Mouse (Mus musculus) left cerebral cortex, postnatal 4 days (tissue): ENCODE measurements around the gene Elavl4. TPM values are rescaled to one million over a fixed set of nuclear protein-coding genes. Genes with fewer than 3 reads are reported as not detected.

Source experiments
- DNase-seq: peaks from one replicate; pipeline ENCODE4 v3.0.0-alpha.2; 2022
- intact Hi-C: fragments of 180-260 bp; cut with DNase I; formaldehyde crosslinking; loops from one replicate; pipeline ENCODE4 v1.15.1; 2025
- total RNA-seq, 2 experiments: library from RNA; stranded (reverse); gene quantifications; 2 replicates each; pipeline ENCODE4 v1.2.3; 2021

Elavl4 gene
- 100 to 1,000 TPM; 113 to 116 TPM for total RNA-seq

DNA sequence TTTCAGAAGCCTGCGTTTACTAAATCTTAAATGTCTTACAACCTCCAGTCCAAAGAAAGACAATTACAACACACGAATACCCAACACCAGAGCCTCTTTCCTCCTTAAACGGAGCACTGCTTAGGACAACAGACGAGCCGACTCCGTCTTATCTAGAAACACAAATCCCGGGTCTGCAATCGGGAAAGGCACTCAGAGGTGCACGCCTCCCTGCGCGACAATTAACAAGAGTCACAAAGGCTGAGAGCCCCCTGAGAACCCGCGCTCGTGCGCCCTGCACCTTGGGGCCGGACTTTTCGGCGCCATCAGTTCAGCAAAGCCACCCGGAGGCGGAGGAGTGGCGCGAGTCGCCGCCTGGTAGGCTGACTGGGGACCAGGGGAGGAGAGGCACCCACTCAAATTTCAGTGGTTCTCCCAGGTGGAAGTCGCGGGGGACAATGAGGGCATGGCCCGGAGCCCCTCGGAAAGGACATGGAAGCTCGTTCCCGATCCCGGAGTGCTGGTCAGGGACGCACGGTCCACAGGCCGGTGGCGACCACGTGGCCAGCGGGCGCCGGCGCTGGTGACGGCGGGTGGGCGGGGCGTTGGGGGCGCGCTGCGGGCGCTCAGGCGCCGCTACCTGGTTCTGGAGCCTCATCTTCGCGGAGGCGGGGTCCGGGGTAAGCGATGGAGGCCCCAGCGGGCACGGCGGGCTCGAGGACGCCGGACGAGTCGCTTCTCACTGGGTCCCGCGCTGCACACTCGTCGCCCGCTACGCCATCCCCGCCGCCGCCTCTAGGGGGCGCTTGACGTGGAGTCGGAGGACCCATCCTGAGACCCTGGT is at the start of gene Elavl4:
Elavl4 (minus strand) TSS at position 732 of the 823 bp plus-strand sequence.
- intact Hi-C loops = no loop called here

DNA sequence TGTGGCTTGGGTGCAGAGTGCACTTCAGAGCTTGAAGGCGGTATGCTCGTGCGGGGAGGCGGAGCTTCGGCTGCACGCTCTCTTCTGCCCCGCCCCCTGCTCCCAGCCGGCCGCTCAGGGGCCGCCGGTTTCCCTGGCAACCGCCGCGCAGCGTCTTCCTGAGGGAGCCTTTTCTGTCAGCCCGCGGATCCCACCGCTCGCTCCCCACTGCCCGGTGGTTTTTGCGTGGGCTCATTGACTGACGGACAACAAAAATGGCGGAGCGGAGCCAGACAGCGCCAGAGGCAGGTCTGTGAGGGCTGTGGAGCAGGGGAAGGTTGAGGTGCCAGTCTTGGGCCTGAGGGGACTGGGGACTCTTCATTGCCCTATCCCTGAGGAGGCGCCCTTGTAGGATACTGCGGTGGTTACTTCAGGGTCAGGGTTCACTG is 45.9 kb upstream of the Elavl4 start, which contains the start of gene Agbl4:
Agbl4 (plus strand) TSS at position 44 of the 428 bp plus-strand sequence.
- intact Hi-C loops = no loop called here
- peak; percentile 79 for DNase-seq

More for the DNA sequence above, at the start of gene Elavl4:
- DNase-seq = peak; percentile 92

DNA sequence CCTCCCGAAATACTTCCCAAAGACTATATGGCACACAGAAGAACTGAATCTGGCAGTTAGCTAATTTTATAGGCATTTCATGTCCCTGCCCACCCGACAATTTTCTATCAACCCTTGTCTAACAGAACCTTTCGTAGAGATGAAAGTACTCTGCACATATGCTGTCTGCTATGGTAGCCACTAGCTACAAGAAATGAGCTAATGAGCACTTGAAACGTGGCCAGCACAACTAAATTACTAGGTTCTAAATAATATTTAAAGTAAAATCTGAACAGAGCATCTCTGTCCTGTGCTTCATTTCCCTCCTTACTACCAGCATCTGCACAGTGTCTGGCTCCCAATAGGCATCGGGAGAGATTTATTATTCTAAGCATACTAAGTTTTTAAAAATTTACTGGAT is 44.5 kb upstream of the Elavl4 start:
- no peak for DNase-seq
- intact Hi-C loops = no loop called here

DNA sequence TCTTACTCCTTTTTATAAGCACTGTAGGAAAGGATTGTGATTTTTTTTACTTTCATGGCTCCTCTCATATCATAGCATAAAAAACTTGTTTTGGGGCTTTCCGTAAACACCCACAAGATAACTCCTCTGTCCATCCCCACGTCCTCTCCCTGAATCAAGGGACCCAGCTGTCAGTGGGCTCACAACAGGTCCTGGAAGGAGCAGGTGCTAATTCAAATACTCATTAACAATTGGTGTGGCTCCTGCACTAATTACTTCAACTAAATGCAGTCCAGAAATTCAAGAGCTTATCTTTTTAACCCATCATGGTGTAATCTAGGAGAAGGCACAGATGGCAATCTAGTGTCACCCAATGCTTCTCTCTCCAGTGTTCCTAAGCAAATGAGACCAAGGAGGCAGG is 8.9 kb upstream of the Elavl4 start:
- intact Hi-C loops = no loop called here

DNA sequence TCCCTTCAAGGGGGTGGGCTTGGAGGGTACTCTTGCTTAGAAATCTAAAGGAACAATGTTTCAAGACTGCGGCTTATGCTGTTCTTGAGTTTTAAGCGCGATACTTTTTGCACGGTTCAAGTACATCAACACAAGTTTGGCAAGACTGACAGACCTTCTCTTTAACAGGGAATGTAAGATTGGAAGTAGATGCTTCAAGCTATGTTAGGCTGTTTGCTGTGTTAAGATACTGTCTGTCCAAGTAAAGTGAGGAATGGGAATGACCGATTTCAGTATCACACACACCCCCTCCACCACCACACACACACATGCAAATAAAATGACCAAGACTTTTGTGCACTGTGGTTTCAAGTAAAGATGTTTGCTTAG is 276 bp upstream of the Elavl4 start:
- no peak for DNase-seq
- intact Hi-C loops = no loop called here

More for the DNA sequence above, 8.9 kb upstream of the Elavl4 start:
- peak; percentile 12 for DNase-seq

DNA sequence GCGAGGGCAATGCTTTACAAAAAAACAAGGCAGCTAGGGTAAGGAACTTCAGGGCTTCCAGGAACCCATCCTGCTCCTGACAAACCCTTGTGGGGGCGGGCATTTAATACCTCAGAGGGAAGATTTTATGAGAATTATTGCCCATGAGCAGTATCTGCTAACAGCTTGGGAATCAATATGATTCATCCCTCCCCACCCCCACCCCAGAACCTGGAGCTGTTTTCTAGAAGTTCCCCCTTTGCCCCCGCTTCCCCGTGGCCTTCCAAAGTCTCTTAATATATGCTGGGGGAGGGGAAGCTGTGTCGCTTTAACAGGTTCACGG is 892 bp downstream of the Elavl4 start:
- no peak for DNase-seq
- intact Hi-C loops = no loop called here

DNA sequence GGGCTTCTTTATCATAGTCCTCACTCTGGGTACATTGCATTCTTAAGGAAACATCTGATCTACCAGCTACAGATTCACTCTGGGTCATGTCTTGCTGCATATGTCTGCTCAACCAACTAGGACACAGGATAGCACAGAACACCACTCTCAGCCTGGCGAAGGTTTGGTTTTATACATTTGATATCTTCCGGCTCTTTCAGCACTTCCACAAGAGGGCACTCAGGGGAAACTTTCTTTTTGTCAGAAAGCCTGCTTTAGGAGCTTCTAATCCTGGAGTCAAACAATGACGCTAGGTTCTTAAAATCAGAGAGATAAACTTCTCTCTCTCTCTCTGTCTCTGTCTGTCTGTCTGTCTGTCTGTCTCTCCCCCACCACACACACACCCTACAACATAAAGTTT is 27.8 kb downstream of the Elavl4 start:
- no peak for DNase-seq

DNA sequence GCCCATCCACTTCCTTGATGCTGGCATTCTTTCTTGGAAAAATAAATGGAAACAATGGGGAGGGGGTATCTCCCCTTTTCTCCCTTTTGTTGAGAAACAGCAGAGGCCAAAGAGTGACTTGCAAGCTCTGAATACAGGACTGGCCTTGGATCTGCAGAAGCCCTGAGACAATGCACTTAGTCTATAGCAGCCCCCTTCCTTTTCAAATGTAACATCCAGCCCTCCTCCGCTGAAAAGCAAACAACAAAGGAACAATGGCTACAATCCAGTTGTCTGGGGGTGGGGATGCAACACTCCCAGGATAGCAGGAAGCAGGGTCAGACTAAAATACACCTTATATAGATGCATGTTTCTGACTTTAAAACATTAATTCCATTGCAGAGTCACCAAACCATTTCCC is 39.6 kb downstream of the Elavl4 start:
- intact Hi-C loops = no loop called here
- DNase-seq = no peak

More for the DNA sequence above, 27.8 kb downstream of the Elavl4 start:
- intact Hi-C loops = no loop called here

DNA sequence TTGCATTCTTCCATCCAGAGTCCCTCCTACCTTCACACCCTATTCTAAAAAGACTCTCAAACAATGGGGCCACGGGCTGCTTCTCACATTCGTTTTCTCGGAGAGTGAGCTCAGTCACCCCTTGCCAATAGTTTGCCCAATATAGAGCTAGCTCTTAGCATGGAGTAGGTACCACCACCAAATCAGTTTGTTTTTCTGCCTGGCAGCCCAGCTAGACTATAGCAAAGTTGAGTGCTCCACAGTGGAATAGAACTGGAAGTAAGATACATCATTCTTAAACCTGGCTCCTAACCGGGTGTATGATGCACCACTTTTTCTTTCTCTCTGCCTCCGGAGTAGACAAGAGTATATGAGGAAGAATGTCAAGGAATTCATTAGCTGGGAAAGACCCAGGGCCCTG is 44.7 kb downstream of the Elavl4 start:
- intact Hi-C loops = no loop called here
- no peak for DNase-seq

DNA sequence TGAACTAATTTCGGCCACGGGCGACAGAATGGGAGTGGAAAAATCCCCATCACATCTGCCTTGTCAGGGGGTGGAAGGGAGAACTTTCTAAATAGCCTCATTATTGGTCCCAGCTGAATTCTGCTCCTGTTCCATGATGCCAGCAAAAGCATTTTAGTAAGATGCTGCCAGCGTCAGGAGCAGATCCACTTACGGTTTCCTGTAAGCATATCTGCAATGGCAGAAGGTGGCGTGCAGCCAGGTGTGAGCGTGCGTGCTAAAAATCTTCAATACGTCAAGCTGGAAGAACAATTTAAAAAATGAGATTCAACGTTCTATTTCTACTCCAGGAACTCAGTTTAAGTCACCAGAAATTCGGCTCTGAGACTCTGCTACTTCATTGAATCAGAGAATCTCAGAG is 45.1 kb downstream of the Elavl4 start:
- intact Hi-C loops = no loop called here
- DNase-seq = no peak

DNA sequence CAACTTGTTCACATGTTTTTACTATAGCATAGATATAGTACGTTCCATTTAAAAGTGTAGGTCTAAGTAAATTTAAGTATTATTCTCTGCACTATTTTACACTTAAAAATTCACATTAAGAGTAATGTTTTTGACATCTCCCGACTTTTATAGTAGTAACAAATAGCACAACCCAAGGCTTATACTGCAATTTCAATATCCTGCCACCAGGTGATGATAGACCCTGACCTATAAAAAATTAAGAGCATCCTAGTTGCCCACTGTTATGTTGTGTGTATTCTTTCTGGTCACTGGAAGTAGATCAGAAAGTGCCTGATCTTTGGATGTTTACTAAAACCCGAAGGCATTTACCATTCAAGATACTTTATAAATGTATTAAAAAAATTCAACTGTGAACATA is 55.9 kb downstream of the Elavl4 start:
- no peak for DNase-seq
- intact Hi-C loops = no loop called here

DNA sequence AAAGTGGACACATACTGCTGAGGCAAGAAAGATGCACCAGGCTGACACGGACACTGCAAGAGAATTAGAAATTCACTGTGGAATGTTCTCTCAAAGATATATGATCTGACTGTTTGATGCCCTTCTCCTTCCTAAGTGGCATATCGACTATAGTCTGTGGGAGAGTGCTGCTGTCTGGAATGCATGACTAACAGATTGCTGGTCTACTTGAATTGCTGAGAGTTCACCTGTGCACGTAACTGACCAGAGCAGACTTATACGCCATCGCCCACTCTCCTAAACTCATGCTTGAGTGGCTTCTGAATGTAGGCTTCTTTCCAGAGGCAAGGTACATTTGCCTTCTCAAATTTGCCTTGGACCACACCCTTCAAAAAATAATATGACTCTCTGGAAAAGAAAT is 58.5 kb downstream of the Elavl4 start:
- no peak for DNase-seq
- intact Hi-C loops = no loop called here

DNA sequence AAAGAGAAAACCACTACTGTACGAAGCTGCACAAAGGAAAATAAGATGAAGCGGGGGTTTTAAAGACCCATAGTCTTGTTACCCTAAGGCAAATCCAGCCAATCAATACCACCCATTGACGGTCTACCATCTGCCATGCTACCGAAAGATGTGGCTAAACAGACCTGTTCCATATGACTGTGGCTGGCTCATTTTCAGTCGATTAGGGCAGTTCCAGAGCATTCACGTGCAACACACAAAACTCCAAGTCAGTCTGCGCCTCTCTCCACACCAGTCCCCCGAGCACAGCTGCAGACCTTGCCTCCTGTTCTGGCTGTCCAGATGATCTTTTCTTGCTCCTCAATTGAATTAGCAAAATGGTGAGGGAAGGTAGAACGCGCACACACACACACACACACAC is 59.2 kb downstream of the Elavl4 start:
- intact Hi-C loops = no loop called here

DNA sequence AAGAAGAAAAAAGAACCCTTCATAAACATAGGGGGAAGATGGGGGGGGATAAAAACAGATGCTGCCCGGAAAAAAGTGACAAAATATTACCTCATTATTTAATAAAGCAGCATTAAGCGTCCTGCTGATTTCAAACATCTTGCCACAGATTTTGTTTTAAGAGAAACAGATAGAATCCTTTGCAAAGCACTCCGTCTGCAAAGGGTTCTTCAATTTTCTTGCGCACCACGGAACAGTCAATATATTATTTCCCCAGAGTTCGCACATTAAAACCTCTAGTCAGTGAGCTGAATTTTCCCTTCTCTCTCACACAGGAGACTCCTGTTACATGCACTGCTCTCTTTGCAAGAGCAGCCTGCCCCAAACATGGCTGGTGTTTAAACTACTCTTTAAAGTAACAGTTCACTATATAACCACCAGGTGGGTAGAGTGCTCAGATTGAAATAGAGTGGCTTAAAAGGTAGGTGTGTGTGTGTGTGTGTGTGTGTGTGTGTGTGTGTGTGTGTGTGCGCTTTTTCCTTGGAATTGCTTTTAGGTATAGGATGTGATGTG is 61.1 kb downstream of the Elavl4 start:
- DNase-seq = peak; percentile 13
- intact Hi-C loops = no loop called here

More for the DNA sequence above, 59.2 kb downstream of the Elavl4 start:
- DNase-seq = peak; percentile 34

DNA sequence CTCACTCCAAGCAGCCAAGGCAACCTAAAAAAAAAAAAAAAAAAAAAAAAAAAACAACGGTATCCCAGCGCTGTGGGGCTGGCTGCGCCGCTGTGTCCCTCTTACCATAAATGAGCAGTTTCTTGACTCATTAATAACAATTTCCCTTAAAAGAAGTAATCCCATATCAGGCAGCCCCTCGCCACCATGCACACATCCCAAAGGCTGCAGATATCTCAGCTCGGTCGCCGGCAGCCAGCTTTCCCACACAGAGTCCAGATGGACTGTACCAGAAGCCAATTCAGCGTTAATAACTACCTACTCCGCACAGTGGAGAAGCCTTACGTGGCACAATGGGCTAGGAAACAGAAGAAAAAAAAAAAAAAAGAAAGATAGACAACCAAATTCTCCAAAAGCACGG is 61.7 kb downstream of the Elavl4 start:
- intact Hi-C loops = no loop called here
- peak; percentile 73 for DNase-seq

DNA sequence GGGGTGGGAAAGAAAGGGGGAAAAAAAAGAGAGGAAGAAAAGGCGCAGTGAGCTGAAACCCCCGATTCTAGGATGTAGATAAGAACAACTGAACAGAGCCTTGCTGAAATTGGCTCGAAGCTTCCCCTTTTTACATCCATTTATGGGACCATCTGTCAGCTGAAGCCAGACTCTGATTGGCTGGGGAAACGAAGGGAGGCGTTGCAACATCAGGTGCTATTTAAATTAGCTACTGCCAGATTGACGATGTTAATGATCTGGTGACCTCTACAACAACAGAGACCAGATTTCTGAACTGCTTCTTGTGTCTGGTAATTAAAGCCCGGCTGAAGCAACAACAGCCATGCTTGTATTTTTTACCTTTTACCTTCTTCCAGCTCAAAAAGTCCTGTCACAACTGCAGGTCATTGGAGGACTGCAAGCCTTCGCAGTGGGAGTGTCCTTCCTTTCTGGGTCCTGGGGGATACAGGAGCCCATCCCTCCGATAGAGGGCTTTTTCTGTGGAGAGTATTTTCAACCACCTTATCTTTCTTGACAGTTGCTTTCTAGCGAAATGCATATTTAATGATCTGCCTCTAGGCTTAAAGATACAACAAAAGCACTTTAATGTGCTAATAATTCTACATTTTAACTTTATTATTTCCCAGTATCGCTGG is 64.2 kb downstream of the Elavl4 start:
- peak; percentile 62 for DNase-seq
- intact Hi-C loops = loop anchor here (10.0 kb wide), 2 partner anchors 233 to 303 kb away; no protein-coding TSS in a partner anchor

DNA sequence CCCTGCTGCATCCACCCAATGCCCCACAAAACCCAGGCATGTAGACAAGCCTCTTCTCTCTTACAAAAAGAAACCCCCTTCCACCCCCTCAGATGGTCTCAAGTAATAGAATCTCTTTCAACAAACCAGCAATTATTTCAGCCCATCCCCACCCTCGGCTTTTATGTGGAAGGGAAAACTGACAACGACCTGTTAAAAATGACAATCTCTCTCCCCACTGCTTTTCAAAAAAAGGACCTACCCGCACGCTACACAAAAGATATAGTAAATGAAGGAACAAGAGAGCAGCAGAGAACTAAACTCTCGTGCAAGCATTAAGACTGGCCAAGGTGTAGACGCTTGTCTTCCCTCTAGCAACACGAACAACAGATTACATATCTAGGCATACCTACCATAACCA is 64.9 kb downstream of the Elavl4 start:
- no peak for DNase-seq
- intact Hi-C loops = loop anchor here (10.0 kb wide), 2 partner anchors 232 to 302 kb away; no protein-coding TSS in a partner anchor

DNA sequence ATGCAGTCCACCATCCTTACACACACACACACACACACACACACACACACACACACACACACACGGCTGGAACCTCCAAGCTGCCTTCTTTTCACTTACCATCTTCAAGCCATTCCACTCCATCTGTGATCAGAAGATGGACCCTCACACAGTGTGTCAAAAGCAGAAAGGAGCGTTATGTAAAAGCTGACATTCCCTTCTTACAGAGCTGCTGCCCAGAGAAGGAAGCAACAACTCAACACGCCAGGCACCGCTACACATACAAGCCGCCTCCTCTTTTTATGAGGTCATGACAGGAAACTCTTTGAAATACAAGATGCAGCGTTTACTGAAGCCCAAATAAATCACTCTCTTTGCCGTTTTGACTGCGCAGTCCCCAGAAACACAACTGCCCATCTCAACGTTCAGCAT is 65.3 kb downstream of the Elavl4 start:
- intact Hi-C loops = loop anchor here (10.0 kb wide), 2 partner anchors 232 to 302 kb away; no protein-coding TSS in a partner anchor
- peak; percentile 22 for DNase-seq

DNA sequence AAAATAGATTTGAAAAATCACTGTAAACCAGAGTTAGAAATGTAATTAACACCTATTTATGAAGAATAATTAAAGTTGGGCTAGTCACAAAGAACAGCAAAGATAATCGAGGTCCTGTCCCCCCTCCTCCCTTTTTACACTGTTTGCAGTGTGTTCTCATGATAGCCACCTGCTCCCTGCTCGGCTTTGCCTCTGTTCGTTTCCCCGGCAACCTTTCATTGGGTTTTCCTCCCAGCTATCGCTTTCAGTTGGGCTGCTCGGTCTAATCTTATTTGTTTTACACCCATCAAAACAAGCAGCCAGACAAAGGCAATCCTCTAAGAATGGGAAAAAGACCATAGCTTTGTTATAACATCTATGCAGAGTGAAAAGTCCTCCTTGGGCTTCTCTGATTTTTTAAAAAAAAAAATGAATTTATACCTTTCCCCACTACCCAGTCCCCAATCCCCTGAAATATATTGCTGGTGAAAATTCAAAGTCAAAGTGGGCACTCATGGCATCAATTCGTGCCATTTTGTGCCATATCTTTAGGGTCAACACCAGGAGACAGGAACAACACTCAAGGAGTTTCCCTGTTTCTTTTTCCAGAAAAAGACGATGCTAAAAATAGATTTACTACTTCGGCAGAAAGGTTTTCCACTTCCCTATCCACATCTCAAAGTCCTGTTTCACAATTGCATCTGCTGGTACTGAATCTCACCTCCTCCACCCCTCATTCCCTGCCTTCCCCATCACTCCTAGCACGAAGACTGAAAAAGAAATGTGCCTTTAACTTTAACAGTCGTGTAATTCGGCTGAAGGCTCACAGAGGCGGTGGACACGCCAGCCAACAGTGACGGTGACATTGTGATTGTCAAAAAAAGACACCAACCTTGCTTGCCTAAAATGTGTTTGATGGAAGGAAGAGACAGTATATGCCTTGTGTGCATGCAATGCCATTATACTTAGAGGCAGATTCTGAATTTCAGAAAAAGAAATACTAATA is 66.1 kb downstream of the Elavl4 start:
- intact Hi-C loops = loop anchor here (10.0 kb wide), 2 partner anchors 231 to 301 kb away; no protein-coding TSS in a partner anchor
- peak; percentile 61 for DNase-seq

DNA sequence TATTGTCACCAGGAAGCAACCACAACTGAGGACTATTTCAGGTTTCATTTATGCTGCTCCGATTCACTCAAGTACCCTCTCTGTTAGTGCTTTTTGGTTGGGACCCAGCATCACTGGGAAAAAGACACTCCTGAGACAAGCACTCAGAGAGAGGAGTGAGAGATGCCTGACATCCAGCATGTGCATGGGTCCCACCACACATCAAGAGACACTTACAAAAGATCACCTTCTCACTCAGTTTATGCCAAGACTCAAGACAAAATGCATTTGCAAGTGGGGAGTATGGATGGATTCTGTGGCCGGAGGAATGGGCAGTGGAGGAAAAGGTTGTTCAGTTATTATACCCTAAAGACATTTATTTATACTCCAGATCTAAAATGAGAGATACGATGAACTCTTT is 67.3 kb downstream of the Elavl4 start:
- intact Hi-C loops = loop anchor here (10.0 kb wide), 2 partner anchors 230 to 300 kb away; no protein-coding TSS in a partner anchor
- no peak for DNase-seq
